Mouse (Mus musculus) lung, embryonic 15.5 days (tissue): ENCODE results near the gene Serpini1. TPM values are rescaled to one million over a fixed set of nuclear protein-coding genes. Genes with fewer than 3 reads are reported as not detected.

Experiments used
- ATAC-seq: fragments of 200-750 bp; cut with Nextera tagmentation; 2 replicates; pipeline ENCODE4 v1.8.0; 2017; ENCODE audit warnings: moderate number of reproducible peaks, borderline replicate concordance; ENCODE audit not compliant: low FRiP score, low TSS enrichment; ENCODE audit errors: extremely low read depth
- H3K27ac ChIP-seq: fragments of 300-500 bp; sonication (generic); 2 replicates; pipeline ENCODE4 v1.5.1; 2015; ENCODE audit warnings: moderate library complexity, mild to moderate bottlenecking, inconsistent platforms
- H3K27me3 ChIP-seq: fragments of 300-500 bp; sonication (generic); 2 replicates; pipeline ENCODE4 v1.6.1; 2015; ENCODE audit warnings: inconsistent platforms
- H3K36me3 ChIP-seq: fragments of 300-500 bp; sonication (generic); 2 replicates; pipeline ENCODE4 v1.6.1; 2015; ENCODE audit warnings: inconsistent platforms
- H3K4me1 ChIP-seq: fragments of 300-500 bp; sonication (generic); 2 replicates; pipeline ENCODE4 v1.6.1; 2015; ENCODE audit warnings: inconsistent platforms
- H3K4me2 ChIP-seq: fragments of 300-500 bp; sonication (generic); 2 replicates; pipeline ENCODE4 v1.6.1; 2015; ENCODE audit warnings: inconsistent platforms, mild to moderate bottlenecking, moderate library complexity
- H3K4me3 ChIP-seq: fragments of 300-500 bp; sonication (generic); 2 replicates; pipeline ENCODE4 v1.5.1; 2015; ENCODE audit warnings: mild to moderate bottlenecking, inconsistent platforms
- H3K9ac ChIP-seq: fragments of 300-500 bp; sonication (generic); 2 replicates; pipeline ENCODE4 v1.6.1; 2015; ENCODE audit warnings: inconsistent platforms
- H3K9me3 ChIP-seq: fragments of 300-500 bp; sonication (generic); 2 replicates; pipeline ENCODE4 v1.6.1; 2016; ENCODE audit warnings: inconsistent platforms
- WGBS: fragments of 180-500 bp; shearing (Covaris S2); methylation state at CpG from one replicate; pipeline ENCODE4 v1.1.7; 2015; 5-methylcytosine and 5-hydroxymethylcytosine counted together
- polyA plus RNA-seq: library from polyadenylated mRNA; unstranded; fragments of >200 nt; fragmentation: Nextera tagmentation; extraction: Ambion mirVana; gene quantifications from 2 replicates; pipeline ENCODE4 v1.2.1, GENCODE M21; 2015

Serpini1 gene
- 1.3 and 2.2 TPM in 2 replicates for polyA plus RNA-seq

GRCm38 (mm10) chr3:75557292-75557691, at the start of gene Serpini1:
Gene Serpini1 (plus strand): TSS chr3:75557547.
- peak within 1 kb of the TSS; percentile 77 for H3K4me2 ChIP-seq
- H3K27me3 ChIP-seq: no peaks in the 10 kb centered on the region
- no peaks in the 10 kb centered on the region for H3K36me3 ChIP-seq
- no peaks in the 10 kb centered on the region for H3K9me3 ChIP-seq
- 2% methylated on average over 18 of the region's 19 CpGs for WGBS
- peak within 1 kb of the TSS; percentile 84 for H3K27ac ChIP-seq
- peak within 1 kb of the TSS; percentile 81 for H3K4me3 ChIP-seq
- H3K9ac ChIP-seq: peak within 1 kb of the TSS; percentile 87
- peak; percentile 95 for ATAC-seq
- H3K4me1 ChIP-seq: peaks cover 11% of the 10 kb centered on the region

GRCm38 (mm10) chr3:75517631-75518250, 39.6 kb upstream of the Serpini1 start:
- H3K4me2 ChIP-seq: no peak overlapping the region
- H3K27ac ChIP-seq: no peak overlapping the region
- peaks cover 25% of the 10 kb centered on the region for H3K36me3 ChIP-seq
- no peak for ATAC-seq
- no peaks in the 10 kb centered on the region for H3K4me1 ChIP-seq
- no peaks in the 10 kb centered on the region for H3K9me3 ChIP-seq
- no peak overlapping the region for H3K9ac ChIP-seq
- H3K27me3 ChIP-seq: no peaks in the 10 kb centered on the region
- H3K4me3 ChIP-seq: no peak overlapping the region
- 80% methylated on average over 7 of the region's 7 CpGs for WGBS

GRCm38 (mm10) chr3:75521314-75521713, 36.0 kb upstream of the Serpini1 start:
- Histone ChIP-seq H3K9me3 (no peaks in the 10 kb centered on the region), H3K27me3 (no peaks in the 10 kb centered on the region), H3K4me3 (no peak overlapping the region), H3K4me1 (no peaks in the 10 kb centered on the region), H3K9ac (no peak overlapping the region), H3K4me2 (no peak overlapping the region), H3K36me3 (peaks cover 20% of the 10 kb centered on the region), H3K27ac (no peak overlapping the region)
- 89% methylated on average over 2 of the region's 2 CpGs for WGBS
- ATAC-seq: no peak

- Histone ChIP-seq H3K27ac (no peak overlapping the region), H3K9me3 (no peaks in the 10 kb centered on the region), H3K4me2 (no peak overlapping the region), H3K9ac (no peak overlapping the region), H3K36me3 (peaks cover 20% of the 10 kb centered on the region), H3K4me1 (no peaks in the 10 kb centered on the region), H3K4me3 (no peak overlapping the region), H3K27me3 (no peaks in the 10 kb centered on the region)
- WGBS: 80% methylated on average over 1 of the region's 1 CpGs
- no peak for ATAC-seq
Measured at GRCm38 (mm10) chr3:75522527-75522926, 34.8 kb upstream of the Serpini1 start.

- Histone ChIP-seq H3K9ac (no peak overlapping the region), H3K36me3 (peaks cover 7% of the 10 kb centered on the region), H3K4me2 (no peak overlapping the region), H3K4me1 (no peaks in the 10 kb centered on the region), H3K27ac (no peak overlapping the region), H3K27me3 (no peaks in the 10 kb centered on the region), H3K9me3 (no peaks in the 10 kb centered on the region), H3K4me3 (no peak overlapping the region)
- ATAC-seq: no peak
- WGBS: 69% methylated on average over 3 of the region's 3 CpGs
Measured at GRCm38 (mm10) chr3:75531074-75531473, 26.3 kb upstream of the Serpini1 start.

GRCm38 (mm10) chr3:75534045-75534834, 23.1 kb upstream of the Serpini1 start:
- no peak for ATAC-seq
- peaks cover 13% of the 10 kb centered on the region for H3K36me3 ChIP-seq
- WGBS: 52% methylated on average over 3 of the region's 3 CpGs

GRCm38 (mm10) chr3:75541259-75541658, 16.1 kb upstream of the Serpini1 start:
- ATAC-seq: no peak
- Histone ChIP-seq H3K27ac (no peak overlapping the region), H3K9me3 (no peaks in the 10 kb centered on the region), H3K9ac (no peak overlapping the region), H3K36me3 (peaks cover 18% of the 10 kb centered on the region), H3K4me1 (no peaks in the 10 kb centered on the region), H3K4me2 (no peak overlapping the region), H3K27me3 (no peaks in the 10 kb centered on the region), H3K4me3 (no peak overlapping the region)
- 80% methylated on average over 4 of the region's 4 CpGs for WGBS

More at GRCm38 (mm10) chr3:75534045-75534834, 23.1 kb upstream of the Serpini1 start:
- H3K9me3 ChIP-seq: no peaks in the 10 kb centered on the region
- H3K4me3 ChIP-seq: no peak overlapping the region
- H3K4me2 ChIP-seq: no peak overlapping the region
- no peaks in the 10 kb centered on the region for H3K27me3 ChIP-seq
- no peak overlapping the region for H3K9ac ChIP-seq
- no peaks in the 10 kb centered on the region for H3K4me1 ChIP-seq
- no peak overlapping the region for H3K27ac ChIP-seq

GRCm38 (mm10) chr3:75542852-75543251, 14.5 kb upstream of the Serpini1 start:
- Histone ChIP-seq H3K4me2 (no peak overlapping the region), H3K36me3 (peaks cover 11% of the 10 kb centered on the region), H3K4me3 (no peak overlapping the region), H3K27ac (no peak overlapping the region), H3K9ac (no peak overlapping the region), H3K4me1 (no peaks in the 10 kb centered on the region), H3K9me3 (no peaks in the 10 kb centered on the region), H3K27me3 (no peaks in the 10 kb centered on the region)
- ATAC-seq: no peak
- WGBS: 85% methylated on average over 3 of the region's 3 CpGs

- WGBS: 85% methylated on average over 1 of the region's 1 CpGs
- ATAC-seq: no peak
- Histone ChIP-seq H3K27me3 (no peaks in the 10 kb centered on the region), H3K4me2 (no peak overlapping the region), H3K36me3 (peaks cover 4% of the 10 kb centered on the region; the same call in 1 of the 2 replicates), H3K27ac (no peak overlapping the region), H3K9ac (no peak overlapping the region), H3K9me3 (no peaks in the 10 kb centered on the region), H3K4me3 (no peak overlapping the region), H3K4me1 (no peaks in the 10 kb centered on the region)
Measured at GRCm38 (mm10) chr3:75544287-75544686, 13.1 kb upstream of the Serpini1 start.

- Histone ChIP-seq H3K4me3 (no peak overlapping the region), H3K27ac (no peak overlapping the region), H3K36me3 (no peaks in the 10 kb centered on the region), H3K4me1 (peaks cover 6% of the 10 kb centered on the region), H3K27me3 (no peaks in the 10 kb centered on the region), H3K9ac (no peak overlapping the region), H3K9me3 (no peaks in the 10 kb centered on the region), H3K4me2 (no peak overlapping the region)
- ATAC-seq: no peak
Measured at GRCm38 (mm10) chr3:75551248-75551647, 6.1 kb upstream of the Serpini1 start.

GRCm38 (mm10) chr3:75556121-75556694, 1.1 kb upstream of the Serpini1 start:
- Histone ChIP-seq H3K9me3 (no peaks in the 10 kb centered on the region), H3K9ac (peak overlapping the region; percentile 87), H3K4me2 (peak overlapping the region; percentile 77), H3K27ac (peak overlapping the region; percentile 84), H3K4me1 (peaks cover 11% of the 10 kb centered on the region), H3K36me3 (no peaks in the 10 kb centered on the region), H3K4me3 (peak overlapping the region; percentile 81), H3K27me3 (no peaks in the 10 kb centered on the region)
- under 1% methylated on average over 36 of the region's 36 CpGs for WGBS
- peak; percentile 3 for ATAC-seq
